Mouse (Mus musculus) cerebellum, adult 2 months (tissue): ENCODE data around the gene Adam21. TPM values are rescaled to one million over a fixed set of nuclear protein-coding genes. Genes with fewer than 3 reads are reported as not detected.

Source experiments
- DNase-seq, 2 experiments: peaks; one replicate each; pipeline ENCODE4 v3.0.0; 2021
- H3K27ac ChIP-seq: fragments of 200-500 bp; 2 replicates; pipeline ENCODE4 v1.5.1; 2012; ENCODE audit warnings: low read length, control low read depth, inconsistent platforms; ENCODE audit not compliant: insufficient read depth
- H3K27me3 ChIP-seq: fragments of 200-500 bp; 2 replicates; pipeline ENCODE4 v1.6.1; 2012; ENCODE audit warnings: inconsistent platforms, mild to moderate bottlenecking, low read length, moderate library complexity; ENCODE audit not compliant: control insufficient read depth, insufficient read depth
- H3K4me1 ChIP-seq: fragments of 200-500 bp; 2 replicates; pipeline ENCODE4 v1.6.1; 2011; ENCODE audit warnings: low read length; ENCODE audit not compliant: control insufficient read depth, insufficient read depth
- H3K4me3 ChIP-seq: fragments of 200-500 bp; replicated peaks from 2 replicates; pipeline ENCODE3; 2011; ENCODE audit warnings: mild to moderate bottlenecking, low read depth, low read length, control low read depth; ENCODE audit not compliant: insufficient read depth
- CTCF ChIP-seq: fragments of 200-500 bp; IDR thresholded peaks from 2 replicates; pipeline ENCODE4 v1.5.1; 2011; ENCODE audit warnings: low read depth, mild to moderate bottlenecking, control low read depth, low read length, moderate library complexity, borderline replicate concordance; ENCODE audit not compliant: insufficient read depth
- POLR2A ChIP-seq: fragments of 200-500 bp; IDR thresholded peaks from 2 replicates; pipeline ENCODE4 v1.6.1; 2011; ENCODE audit warnings: low read length, control low read depth, borderline replicate concordance; ENCODE audit not compliant: insufficient read depth
- WGBS: fragments of 180-500 bp; shearing (Covaris S2); methylation state at CpG from one replicate; pipeline ENCODE4 v1.1.7; 2018; 5-methylcytosine and 5-hydroxymethylcytosine counted together
- polyA plus RNA-seq: library from polyadenylated mRNA; depleted of rRNA; stranded (reverse); fragments of >200 nt; gene quantifications from 2 replicates; pipeline ENCODE4 v1.2.3, GENCODE M21; 2012; rRNA removed

Gene Adam21
- polyA plus RNA-seq: 0.67 and 0.74 TPM in 2 replicates

DNA sequence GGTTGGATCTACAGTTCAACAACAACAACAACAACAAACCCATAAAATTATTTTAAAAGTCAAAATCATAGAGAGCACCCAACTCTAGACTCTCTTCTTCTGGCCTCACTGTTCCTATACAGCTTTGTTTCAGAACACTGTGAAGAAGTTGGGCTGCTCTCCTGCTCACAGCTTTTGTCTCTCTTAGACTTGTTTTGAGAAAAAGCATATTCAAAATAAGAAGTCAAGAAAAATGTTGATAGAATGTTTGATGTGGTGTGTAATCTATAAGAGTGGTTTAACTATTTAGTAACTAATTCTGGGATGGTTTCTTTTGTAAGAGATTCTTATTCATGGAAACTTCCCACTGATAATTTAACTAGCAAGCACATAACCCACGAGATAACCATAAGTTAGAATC, at the start of gene Adam21:
Adam21 (minus strand) TSS at position 101 of the 400 bp plus-strand sequence.
- TF ChIP-seq POLR2A (no peak), CTCF (no peak)
- Histone ChIP-seq H3K4me3 (no peak within 1 kb of the TSS), H3K27me3 (no peaks in the 10 kb centered on the region), H3K27ac (no peak within 1 kb of the TSS), H3K4me1 (no peaks in the 10 kb centered on the region)
- WGBS: 90% methylated on average over 1 of the region's 1 CpGs
- DNase-seq: no peak

DNA sequence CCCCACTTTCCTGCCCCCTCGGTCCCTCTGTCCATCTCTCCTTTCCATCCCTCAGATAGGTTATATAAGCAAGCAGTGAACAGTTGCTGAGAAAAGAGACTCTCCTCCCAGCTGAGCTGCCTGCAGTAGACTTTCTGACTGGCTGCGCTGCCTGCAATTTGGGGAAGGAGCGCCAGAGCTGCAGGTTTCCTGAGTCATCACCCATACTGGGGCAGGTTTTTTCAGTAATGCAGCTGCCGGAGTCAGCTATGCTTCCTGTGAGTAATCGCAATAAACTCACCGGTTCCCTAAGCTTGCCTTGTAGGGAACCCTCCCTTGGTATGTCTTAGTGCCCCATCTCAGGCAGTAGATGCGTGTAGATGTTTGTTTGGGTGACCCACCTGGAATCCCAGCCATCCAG, 48.7 kb upstream of the Adam21 start:
- DNase-seq: no peak
- H3K4me1 ChIP-seq: no peaks in the 10 kb centered on the region
- no peak overlapping the region for H3K4me3 ChIP-seq
- H3K27ac ChIP-seq: no peak overlapping the region
- WGBS: 82% methylated on average over 7 of the region's 7 CpGs
- TF ChIP-seq POLR2A (no peak), CTCF (no peak)
- no peaks in the 10 kb centered on the region; the same call in 1 of the 2 replicates for H3K27me3 ChIP-seq

- H3K27me3 ChIP-seq: no peaks in the 10 kb centered on the region; the same call in 1 of the 2 replicates
- H3K4me3 ChIP-seq: no peak overlapping the region
- no peak for TF ChIP-seq POLR2A
- no peak for TF ChIP-seq CTCF
- no peak for DNase-seq
- no peaks in the 10 kb centered on the region for H3K4me1 ChIP-seq
- H3K27ac ChIP-seq: no peak overlapping the region
- 78% methylated on average over 6 of the region's 6 CpGs for WGBS
Observed at GRCm38 (mm10) chr12:81615807-81616206, 47.5 kb upstream of the Adam21 start.

- Histone ChIP-seq H3K4me1 (no peaks in the 10 kb centered on the region), H3K27ac (no peak overlapping the region), H3K27me3 (no peaks in the 10 kb centered on the region; the same call in 1 of the 2 replicates), H3K4me3 (no peak overlapping the region)
- no peak for TF ChIP-seq CTCF
- TF ChIP-seq POLR2A: no peak
- DNase-seq: no peak
Observed at GRCm38 (mm10) chr12:81609445-81609844, 41.2 kb upstream of the Adam21 start.

DNA sequence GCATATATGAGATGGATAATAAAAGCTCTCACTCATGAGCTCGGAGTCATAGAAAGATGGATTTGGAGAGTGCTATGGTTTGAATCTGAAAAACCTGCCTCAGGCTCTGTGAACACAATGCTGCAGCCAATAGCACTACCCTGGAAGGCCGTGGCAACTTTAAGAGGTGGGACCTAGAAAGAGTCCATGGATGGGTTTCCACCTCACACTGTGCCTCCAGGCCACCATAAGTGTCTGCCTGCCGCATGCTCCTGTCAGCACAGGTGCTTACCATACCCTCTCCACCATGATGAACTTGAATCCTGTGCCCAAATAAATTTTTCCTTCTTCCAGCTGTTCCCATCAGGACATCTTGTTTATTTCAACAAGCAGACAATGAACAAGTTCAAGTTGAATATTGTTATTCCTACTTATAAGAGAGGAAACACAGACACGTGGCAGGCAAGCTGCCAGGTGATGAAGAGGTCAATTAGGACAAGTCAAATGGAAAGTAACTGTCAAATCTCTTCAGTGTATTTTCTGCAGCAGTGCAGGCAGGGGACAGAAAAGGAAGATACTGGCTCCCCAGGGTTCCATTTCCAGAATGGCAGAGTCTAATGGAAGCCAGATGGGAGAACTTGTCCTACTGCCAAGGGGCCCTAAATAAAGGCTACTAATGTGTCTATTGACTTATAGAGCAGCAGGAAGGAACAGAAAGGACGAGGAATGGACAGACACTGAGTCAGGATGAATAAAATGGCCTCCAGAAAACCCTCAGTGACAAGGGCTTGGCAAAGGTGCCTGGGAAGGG, 36.9 kb upstream of the Adam21 start:
- Histone ChIP-seq H3K27ac (no peak overlapping the region), H3K27me3 (no peaks in the 10 kb centered on the region), H3K4me1 (no peaks in the 10 kb centered on the region), H3K4me3 (no peak overlapping the region)
- DNase-seq: no peak
- 21% methylated on average over 5 of the region's 5 CpGs for WGBS
- TF ChIP-seq POLR2A (no peak), CTCF (no peak)

- DNase-seq: no peak
- no peak for TF ChIP-seq POLR2A
- TF ChIP-seq CTCF: no peak
- Histone ChIP-seq H3K4me1 (no peaks in the 10 kb centered on the region), H3K27me3 (no peaks in the 10 kb centered on the region), H3K27ac (no peak overlapping the region), H3K4me3 (no peak overlapping the region)
- WGBS: 75% methylated on average over 8 of the region's 8 CpGs
Observed at GRCm38 (mm10) chr12:81596547-81597262, 28.4 kb upstream of the Adam21 start.

GRCm38 (mm10) chr12:81594902-81595671, 26.8 kb upstream of the Adam21 start, which contains the start of gene Med6:
Gene Med6, minus strand, starts transcription at chr12:81595008.
- no peaks in the 10 kb centered on the region for H3K4me1 ChIP-seq
- H3K27ac ChIP-seq: no peak within 1 kb of the TSS
- H3K27me3 ChIP-seq: no peaks in the 10 kb centered on the region
- H3K4me3 ChIP-seq: peak within 1 kb of the TSS; percentile 87
- DNase-seq: peak; percentile 93 to 95
- TF ChIP-seq CTCF (no peak), POLR2A (peak; percentile 22; the same call in 1 of the 2 replicates)
- WGBS: 3% methylated on average over 36 of the region's 36 CpGs
